Mouse (Mus musculus): Measurements from ENCODE around the gene Zfp426.

- TF ChIP-seq CTCF (IDR thresholded peaks at IDR 0.05; ENCODE audit: insufficient read depth, low read depth, low read length) (no peak), POLR2A (IDR thresholded peaks at IDR 0.05; ENCODE audit: insufficient read depth, low read depth, low read length) (no peak)
Observed at GRCm38 (mm10) chr9:20476632-20477031, 15.9 kb downstream of the Zfp426 start.
